Mouse (Mus musculus) midbrain, embryonic 15.5 days (tissue): ENCODE data around the gene Nfix. TPM values are rescaled to one million over a fixed set of nuclear protein-coding genes. Genes with fewer than 3 reads are reported as not detected.

Experiments
- ATAC-seq: fragments of 200-750 bp; cut with Nextera tagmentation; replicated peaks from 2 replicates; pipeline ENCODE4 v1.8.0; 2017; ENCODE audit warnings: moderate TSS enrichment
- H3K27ac ChIP-seq: fragments of 300-500 bp; sonication (generic); 2 replicates; pipeline ENCODE4 v1.5.1; 2015; ENCODE audit warnings: mild to moderate bottlenecking, inconsistent platforms
- H3K27me3 ChIP-seq: fragments of 300-500 bp; sonication (generic); replicated peaks from 2 replicates; pipeline ENCODE4 v1.6.1; 2015; ENCODE audit warnings: inconsistent platforms
- H3K36me3 ChIP-seq: fragments of 300-500 bp; sonication (generic); replicated peaks from 2 replicates; pipeline ENCODE4 v1.6.1; 2015; ENCODE audit warnings: inconsistent platforms
- H3K4me1 ChIP-seq: fragments of 300-500 bp; sonication (generic); 2 replicates; pipeline ENCODE4 v1.6.1; 2015; ENCODE audit warnings: inconsistent platforms
- H3K4me2 ChIP-seq: fragments of 300-500 bp; sonication (generic); 2 replicates; pipeline ENCODE4 v1.6.1; 2015; ENCODE audit warnings: inconsistent platforms, mild to moderate bottlenecking, moderate library complexity
- H3K4me3 ChIP-seq: fragments of 300-500 bp; sonication (generic); 2 replicates; pipeline ENCODE4 v1.5.1; 2015; ENCODE audit warnings: mild to moderate bottlenecking, inconsistent platforms
- H3K9ac ChIP-seq: fragments of 300-500 bp; sonication (generic); 2 replicates; pipeline ENCODE4 v1.6.1; 2015; ENCODE audit warnings: mild to moderate bottlenecking, inconsistent platforms
- H3K9me3 ChIP-seq: fragments of 300-500 bp; sonication (generic); 2 replicates; pipeline ENCODE4 v1.6.1; 2016; ENCODE audit warnings: inconsistent platforms
- WGBS: fragments of 180-500 bp; shearing (Covaris S2); methylation state at CpG from one replicate; pipeline ENCODE4 v1.1.7; 2015; ENCODE audit warnings: mixed read lengths; 5-methylcytosine and 5-hydroxymethylcytosine counted together
- polyA plus RNA-seq: library from polyadenylated mRNA; unstranded; fragments of >200 nt; fragmentation: Nextera tagmentation; extraction: Ambion mirVana; gene quantifications from 2 replicates; pipeline ENCODE4 v1.2.1, GENCODE M21; 2015

Gene Nfix
- polyA plus RNA-seq, 1 experiment from 2014 or later = 48.6 TPM

GRCm38 (mm10) chr8:84663483-84664327, 136.4 kb downstream of the Nfix start:
- Histone ChIP-seq H3K27me3 (no peaks in the 10 kb centered on the region; the same call in 1 of the 2 replicates), H3K4me3 (peak overlapping the region; percentile 65), H3K9me3 (no peaks in the 10 kb centered on the region), H3K36me3 (no peaks in the 10 kb centered on the region), H3K9ac (peak overlapping the region; percentile 67), H3K27ac (peak overlapping the region; percentile 84), H3K4me2 (peak overlapping the region; percentile 73), H3K4me1 (peaks cover 55% of the 10 kb centered on the region)
- peak; percentile 81 for ATAC-seq
- 3% methylated on average over 43 of the region's 43 CpGs for WGBS

DNA sequence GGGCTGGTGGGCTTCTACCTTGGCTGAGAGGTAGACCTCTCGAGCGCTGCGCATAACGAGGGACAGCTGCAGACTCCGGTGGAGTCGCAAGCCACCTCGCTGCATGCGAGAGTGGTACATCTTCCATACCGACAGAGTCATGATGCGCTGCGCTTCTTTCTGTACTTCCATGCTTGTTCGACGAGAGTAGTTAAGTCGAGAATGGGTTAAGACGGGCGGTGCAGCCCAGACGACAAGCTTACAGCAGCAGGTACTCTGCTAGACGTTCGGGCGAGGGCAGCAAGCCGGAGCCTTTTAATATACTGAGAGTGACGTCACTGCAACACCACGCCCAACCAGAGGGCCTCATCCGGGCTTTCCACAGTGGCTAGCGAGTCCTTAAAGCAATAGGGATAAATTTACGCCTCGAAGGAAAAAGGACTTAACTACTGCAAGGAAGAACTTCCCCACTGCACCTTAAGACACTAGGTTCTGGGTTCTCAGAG, 137.5 kb downstream of the Nfix start, which contains the start of gene Ier2:
Gene Ier2, minus strand, starts transcription at position 272 of the 485 bp plus-strand sequence.
- Histone ChIP-seq H3K4me1 (peaks cover 55% of the 10 kb centered on the region), H3K4me3 (peak within 1 kb of the TSS; percentile 65), H3K9ac (peak within 1 kb of the TSS; percentile 45), H3K4me2 (peak within 1 kb of the TSS; percentile 73), H3K27me3 (no peaks in the 10 kb centered on the region; the same call in 1 of the 2 replicates), H3K36me3 (no peaks in the 10 kb centered on the region), H3K9me3 (no peaks in the 10 kb centered on the region), H3K27ac (peak within 1 kb of the TSS; percentile 84)
- peak; percentile 77 for ATAC-seq
- WGBS = under 1% methylated on average over 27 of the region's 27 CpGs

DNA sequence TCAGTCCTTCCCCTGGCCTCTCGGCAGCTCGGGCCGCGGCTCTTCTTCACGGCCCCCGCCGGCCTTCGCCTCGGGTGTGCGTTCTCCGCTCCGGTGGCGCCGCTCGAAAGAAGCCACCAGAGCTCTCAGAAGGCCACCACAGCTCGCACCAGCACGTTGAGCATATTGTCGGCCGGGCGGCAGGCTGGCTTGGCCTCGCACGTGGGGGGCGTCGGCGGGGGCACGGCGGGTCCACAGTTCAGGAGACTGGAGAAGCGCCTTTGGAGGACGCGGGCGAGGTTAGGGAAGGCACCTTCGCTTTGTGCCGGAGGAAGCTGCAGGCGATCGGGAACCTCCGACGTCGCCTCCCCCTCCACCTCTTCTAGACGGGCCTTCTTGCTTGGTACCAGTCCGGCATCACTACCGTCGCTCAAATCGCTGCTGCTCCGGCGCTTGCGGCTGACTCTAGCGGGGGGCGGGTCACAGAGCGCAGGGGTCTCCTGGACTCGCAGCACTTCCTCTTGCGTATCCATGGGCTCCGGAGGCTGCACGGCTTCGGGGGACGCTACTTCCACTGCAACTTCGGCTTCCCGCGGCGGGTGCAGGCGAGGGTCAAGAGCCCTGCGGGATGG, 138.1 kb downstream of the Nfix start:
- ATAC-seq = 0 out of 2 replicates have a peak, but pooled peaks have one; percentile 1
- WGBS = under 1% methylated on average over 61 of the region's 61 CpGs
- H3K9ac ChIP-seq = peak overlapping the region; percentile 45
- no peaks in the 10 kb centered on the region for H3K36me3 ChIP-seq
- H3K9me3 ChIP-seq = no peaks in the 10 kb centered on the region
- H3K27ac ChIP-seq = peak overlapping the region; percentile 73
- peak overlapping the region; percentile 65 for H3K4me3 ChIP-seq
- H3K27me3 ChIP-seq = no peaks in the 10 kb centered on the region; the same call in 1 of the 2 replicates
- H3K4me2 ChIP-seq = peak overlapping the region; percentile 73
- peaks cover 55% of the 10 kb centered on the region for H3K4me1 ChIP-seq

DNA sequence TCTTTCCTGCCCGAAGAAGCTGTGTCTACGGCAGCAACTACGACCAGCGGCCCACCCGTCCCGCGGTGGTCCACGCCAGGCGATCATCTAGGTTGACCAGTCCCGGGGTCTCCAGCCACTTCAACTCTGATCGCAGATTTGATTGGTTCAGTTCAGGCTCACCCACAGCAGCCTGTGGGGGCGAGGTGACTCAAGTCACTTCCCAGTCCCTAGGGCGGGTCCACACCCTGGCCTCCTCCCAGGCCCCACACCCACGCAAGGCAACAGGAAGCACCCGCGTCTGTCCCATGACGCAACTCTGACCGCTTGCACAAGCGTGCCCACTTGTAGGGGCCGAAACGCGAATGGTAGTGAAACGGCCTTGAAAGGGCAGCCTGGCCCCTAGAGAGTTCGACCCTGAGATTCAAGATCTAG, 138.7 kb downstream of the Nfix start:
- no peaks in the 10 kb centered on the region for H3K36me3 ChIP-seq
- H3K27me3 ChIP-seq = no peaks in the 10 kb centered on the region; the same call in 1 of the 2 replicates
- H3K4me2 ChIP-seq = peak overlapping the region; percentile 73
- H3K9me3 ChIP-seq = no peaks in the 10 kb centered on the region
- H3K4me1 ChIP-seq = peaks cover 57% of the 10 kb centered on the region
- peak overlapping the region; percentile 65 for H3K4me3 ChIP-seq
- no peak for ATAC-seq
- H3K9ac ChIP-seq = peak overlapping the region; percentile 45
- peak overlapping the region; percentile 73 for H3K27ac ChIP-seq
- WGBS = 2% methylated on average over 24 of the region's 24 CpGs

DNA sequence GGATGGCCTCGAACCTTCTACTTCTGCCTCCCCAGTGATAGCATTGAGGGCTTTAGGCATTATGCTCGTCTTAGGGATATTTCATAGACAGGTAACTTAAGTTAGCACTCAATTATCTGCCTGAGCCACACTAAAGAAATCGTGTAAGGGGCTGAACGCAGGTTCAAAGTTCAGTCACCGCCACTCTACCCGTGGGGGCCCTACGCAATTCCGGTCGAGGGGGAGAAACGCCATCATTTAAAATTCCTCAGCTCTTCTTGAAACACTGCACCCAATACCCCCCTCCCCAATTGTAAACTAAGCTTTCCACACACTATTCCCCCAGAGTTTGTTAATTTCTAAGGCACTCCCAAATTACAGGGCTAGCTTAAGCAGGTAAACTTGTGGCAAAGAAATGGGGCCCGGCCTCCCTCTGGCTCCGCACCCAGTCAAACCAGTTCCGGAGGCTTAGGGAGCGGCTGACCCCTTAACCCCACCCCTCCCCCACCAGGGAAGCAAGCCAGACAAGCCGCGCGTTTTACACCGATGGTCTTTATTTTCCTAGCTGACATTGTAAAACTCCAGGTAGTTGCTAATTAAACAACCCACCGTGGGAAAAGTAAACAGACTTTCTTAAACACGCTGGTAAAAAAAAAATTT, 139.2 kb downstream of the Nfix start:
- Histone ChIP-seq H3K27me3 (no peaks in the 10 kb centered on the region; the same call in 1 of the 2 replicates), H3K27ac (no peak overlapping the region), H3K4me1 (peaks cover 57% of the 10 kb centered on the region), H3K4me2 (peak overlapping the region; percentile 73), H3K4me3 (peak overlapping the region; percentile 65), H3K9ac (peak overlapping the region; percentile 45; the same call in 1 of the 2 replicates), H3K9me3 (no peaks in the 10 kb centered on the region), H3K36me3 (no peaks in the 10 kb centered on the region)
- no peak for ATAC-seq
- WGBS = 3% methylated on average over 20 of the region's 20 CpGs

DNA sequence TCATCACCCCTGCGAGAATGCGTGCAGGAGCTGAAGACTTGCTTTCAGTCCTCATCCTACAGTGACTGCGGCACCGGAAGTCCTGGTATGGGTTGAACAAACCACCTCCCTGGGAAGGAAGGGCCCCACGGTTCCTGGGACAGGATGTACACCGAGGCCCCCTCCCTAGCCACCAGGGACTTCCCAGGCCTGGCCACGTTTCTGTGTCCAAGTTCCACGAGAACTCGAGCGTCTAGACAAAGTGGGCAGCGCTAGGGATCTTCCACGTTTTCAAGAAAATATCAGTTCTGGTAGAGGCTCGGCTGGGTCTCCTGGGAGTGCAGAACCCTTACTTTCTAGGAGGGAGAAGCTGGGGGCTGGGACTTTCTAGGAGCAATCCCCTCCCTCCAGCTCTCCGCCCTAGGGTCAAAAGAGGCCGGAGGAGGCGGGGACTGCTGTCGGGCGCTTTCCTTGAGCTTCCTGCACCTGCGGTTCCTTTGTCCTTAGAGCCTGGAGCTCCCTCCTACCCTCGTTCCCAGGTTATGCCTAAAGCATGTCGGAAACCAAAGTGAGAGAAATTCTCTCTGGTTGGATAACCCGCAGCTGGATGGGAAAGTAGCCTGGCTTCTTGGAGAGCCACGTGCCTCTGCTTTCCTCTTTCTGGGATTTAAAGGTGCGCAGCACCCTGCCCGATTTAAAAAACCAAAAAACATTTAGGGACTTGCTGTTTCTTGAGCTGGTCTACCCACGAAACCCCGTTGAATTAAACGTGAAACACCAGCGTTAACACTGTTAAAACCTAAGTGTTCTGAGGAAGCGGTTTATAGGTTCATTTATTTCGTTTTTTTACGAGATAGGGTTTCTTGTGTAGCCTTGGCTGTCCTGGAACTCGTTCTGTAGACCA, 140.0 kb downstream of the Nfix start:
- peak overlapping the region; percentile 27; the same call in 1 of the 2 replicates for H3K27ac ChIP-seq
- WGBS = 4% methylated on average over 33 of the region's 33 CpGs
- peaks cover 56% of the 10 kb centered on the region for H3K4me1 ChIP-seq
- ATAC-seq = no peak
- no peaks in the 10 kb centered on the region for H3K9me3 ChIP-seq
- peak overlapping the region; percentile 73 for H3K4me2 ChIP-seq
- H3K27me3 ChIP-seq = no peaks in the 10 kb centered on the region; the same call in 1 of the 2 replicates
- peak overlapping the region; percentile 20; the same call in 1 of the 2 replicates for H3K9ac ChIP-seq
- H3K4me3 ChIP-seq = peak overlapping the region; percentile 65
- H3K36me3 ChIP-seq = no peaks in the 10 kb centered on the region

DNA sequence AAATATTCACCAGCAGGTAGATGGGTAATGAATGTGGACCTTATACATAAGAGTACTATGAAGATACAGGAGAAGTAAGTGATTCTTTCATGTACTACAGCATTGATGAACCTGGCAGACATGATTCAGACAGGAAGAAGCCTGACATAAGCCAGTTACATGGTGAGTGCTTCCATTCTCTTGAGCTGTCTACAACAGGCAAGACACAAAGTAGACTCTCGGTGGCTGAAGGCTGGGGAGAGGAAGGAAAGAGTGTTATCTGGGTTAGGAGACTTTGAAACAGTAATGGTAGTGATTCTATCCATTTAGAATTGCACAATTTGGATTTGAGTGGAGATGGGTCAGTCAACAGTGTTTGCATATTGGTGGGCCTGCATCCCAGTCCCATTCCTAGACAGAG, 141.2 kb downstream of the Nfix start:
- no peaks in the 10 kb centered on the region for H3K36me3 ChIP-seq
- H3K9ac ChIP-seq = no peak overlapping the region
- no peak overlapping the region for H3K4me3 ChIP-seq
- no peaks in the 10 kb centered on the region for H3K9me3 ChIP-seq
- no peak for ATAC-seq
- 33% methylated on average over 1 of the region's 1 CpGs for WGBS
- peaks cover 56% of the 10 kb centered on the region for H3K4me1 ChIP-seq
- no peak overlapping the region for H3K27ac ChIP-seq
- H3K4me2 ChIP-seq = no peak overlapping the region
- no peaks in the 10 kb centered on the region; the same call in 1 of the 2 replicates for H3K27me3 ChIP-seq

- WGBS = 41% methylated on average over 4 of the region's 4 CpGs
- H3K4me1 ChIP-seq = peaks cover 47% of the 10 kb centered on the region
Measured at GRCm38 (mm10) chr8:84657680-84658079, 142.5 kb downstream of the Nfix start.

DNA sequence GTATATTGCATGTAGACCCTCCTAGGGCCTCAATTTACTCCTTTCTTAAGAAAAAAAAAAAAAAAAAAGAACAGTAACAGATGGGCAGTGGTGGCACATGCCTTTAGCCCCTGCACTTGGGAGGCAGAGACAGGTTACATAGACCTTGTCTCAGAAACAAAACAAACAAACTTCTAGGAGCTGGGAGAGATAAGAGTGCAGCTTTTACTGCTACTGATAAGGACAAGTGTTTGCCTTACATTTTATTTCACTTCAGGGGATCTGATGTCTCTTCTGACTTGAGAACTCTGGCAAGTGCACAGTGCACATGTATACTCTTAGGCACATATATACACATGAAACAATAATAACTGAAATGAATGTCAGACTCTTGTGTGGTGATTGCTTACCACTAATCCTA, 142.9 kb downstream of the Nfix start:
- Histone ChIP-seq H3K4me1 (peaks cover 43% of the 10 kb centered on the region), H3K27ac (0 out of 2 replicates have a peak overlapping the region, but pooled peaks have one; percentile 64), H3K4me3 (no peak overlapping the region), H3K36me3 (no peaks in the 10 kb centered on the region), H3K4me2 (0 out of 2 replicates have a peak overlapping the region, but pooled peaks have one; percentile 42), H3K9ac (no peak overlapping the region), H3K27me3 (no peaks in the 10 kb centered on the region; the same call in 1 of the 2 replicates), H3K9me3 (no peaks in the 10 kb centered on the region)
- ATAC-seq = no peak

More at GRCm38 (mm10) chr8:84657680-84658079, 142.5 kb downstream of the Nfix start:
- H3K36me3 ChIP-seq = no peaks in the 10 kb centered on the region
- ATAC-seq = no peak
- no peak overlapping the region for H3K9ac ChIP-seq
- no peak overlapping the region for H3K4me3 ChIP-seq
- H3K9me3 ChIP-seq = no peaks in the 10 kb centered on the region
- H3K27ac ChIP-seq = no peak overlapping the region
- no peak overlapping the region for H3K4me2 ChIP-seq
- H3K27me3 ChIP-seq = no peaks in the 10 kb centered on the region; the same call in 1 of the 2 replicates

DNA sequence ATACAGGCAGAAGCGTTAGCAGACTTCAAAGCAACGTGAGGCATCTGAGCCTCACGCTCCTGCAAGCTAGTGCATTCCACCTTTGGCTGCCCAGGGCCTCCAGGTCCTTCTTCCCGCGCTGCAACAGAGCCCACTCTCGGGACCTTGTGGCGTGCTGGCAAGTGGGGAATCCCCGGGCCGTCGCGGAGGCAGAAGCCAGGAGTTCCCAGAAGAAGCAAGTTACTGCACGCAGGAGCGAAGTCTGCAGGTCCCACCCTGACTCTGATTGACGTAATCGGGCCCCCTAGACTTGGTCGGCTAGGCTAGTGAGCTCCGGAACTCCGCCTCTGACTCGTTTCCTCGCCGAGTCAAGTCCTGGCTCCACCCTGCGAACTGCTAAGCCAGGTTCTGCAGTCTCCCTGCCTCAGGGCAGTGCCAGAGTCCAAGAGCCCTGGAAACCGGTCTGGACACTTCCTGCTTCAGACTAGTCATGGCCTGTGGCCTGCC, 143.5 kb downstream of the Nfix start:
- Histone ChIP-seq H3K4me3 (peak overlapping the region; percentile 17), H3K4me2 (peak overlapping the region; percentile 42), H3K9me3 (no peaks in the 10 kb centered on the region), H3K27me3 (no peaks in the 10 kb centered on the region; the same call in 1 of the 2 replicates), H3K4me1 (peaks cover 38% of the 10 kb centered on the region), H3K36me3 (no peaks in the 10 kb centered on the region), H3K9ac (peak overlapping the region; percentile 2; the same call in 1 of the 2 replicates), H3K27ac (peak overlapping the region; percentile 64)
- 4% methylated on average over 23 of the region's 23 CpGs for WGBS
- no peak; the same call in 1 of the 2 replicates for ATAC-seq

- Histone ChIP-seq H3K27me3 (no peaks in the 10 kb centered on the region; the same call in 1 of the 2 replicates), H3K27ac (peak overlapping the region; percentile 64), H3K36me3 (no peaks in the 10 kb centered on the region), H3K4me3 (peak overlapping the region; percentile 17), H3K4me2 (peak overlapping the region; percentile 42), H3K4me1 (peaks cover 34% of the 10 kb centered on the region), H3K9me3 (no peaks in the 10 kb centered on the region), H3K9ac (peak overlapping the region; percentile 2; the same call in 1 of the 2 replicates)
- under 1% methylated on average over 10 of the region's 10 CpGs for WGBS
- ATAC-seq = no peak
Measured at GRCm38 (mm10) chr8:84656191-84656525, 144.0 kb downstream of the Nfix start.
